Mouse (Mus musculus) E14TG2a.4 (cell line): ENCODE data around the gene Pim2.

Experiments used
- H3K27me3 ChIP-seq: 2 replicates; pipeline ENCODE4 v1.6.1; 2014; ENCODE audit warnings: low read length, control low read depth; ENCODE audit not compliant: insufficient read depth
- H3K36me3 ChIP-seq: 2 replicates; pipeline ENCODE4 v1.6.1; 2014; ENCODE audit warnings: low read length, control low read depth; ENCODE audit not compliant: insufficient read depth
- H3K4me1 ChIP-seq: replicated peaks from 2 replicates; pipeline ENCODE4 v1.6.1; 2014; ENCODE audit warnings: low read depth, low read length, control low read depth
- H3K4me3 ChIP-seq: replicated peaks from 2 replicates; pipeline ENCODE4 v1.5.1; 2014; ENCODE audit warnings: mild to moderate bottlenecking, low read length
- H3K9me3 ChIP-seq: 2 replicates; pipeline ENCODE4 v1.6.1; 2014; ENCODE audit warnings: low read length, control low read depth
- CTCF ChIP-seq: conservative IDR thresholded peaks from 2 replicates; pipeline ENCODE4 v1.5.1; 2014; ENCODE audit warnings: low read length
- NANOG ChIP-seq: IDR thresholded peaks from 2 replicates; pipeline ENCODE4 v1.6.1; 2014; ENCODE audit warnings: borderline replicate concordance, low read length, mixed read lengths
- POU5F1 ChIP-seq: IDR thresholded peaks from 2 replicates; pipeline ENCODE4 v1.6.1; 2014; ENCODE audit warnings: low read length, borderline replicate concordance

Gene Pim2

DNA sequence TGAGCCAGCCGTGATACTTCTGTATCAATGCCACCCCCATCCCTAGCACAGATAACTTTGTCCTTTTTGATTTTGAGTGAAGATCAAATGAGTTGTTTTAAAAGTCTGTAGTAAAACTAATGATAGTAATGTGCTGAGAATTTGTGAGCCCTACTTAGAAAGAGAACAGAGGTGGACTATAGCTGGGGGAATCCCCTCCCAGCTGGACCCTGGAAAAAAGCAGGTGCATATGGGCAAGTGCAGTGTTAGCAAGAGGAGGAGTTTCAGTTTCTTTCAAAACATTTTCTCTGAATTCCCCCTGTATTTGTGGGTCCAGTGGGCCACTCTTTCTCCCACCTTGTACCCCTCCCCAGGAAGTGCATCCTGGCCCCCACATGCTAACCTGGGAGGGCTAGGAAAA, 14.9 kb upstream of the Pim2 start:
- Histone ChIP-seq H3K4me3 (no peak overlapping the region), H3K27me3 (no peaks in the 10 kb centered on the region), H3K9me3 (no peaks in the 10 kb centered on the region)

DNA sequence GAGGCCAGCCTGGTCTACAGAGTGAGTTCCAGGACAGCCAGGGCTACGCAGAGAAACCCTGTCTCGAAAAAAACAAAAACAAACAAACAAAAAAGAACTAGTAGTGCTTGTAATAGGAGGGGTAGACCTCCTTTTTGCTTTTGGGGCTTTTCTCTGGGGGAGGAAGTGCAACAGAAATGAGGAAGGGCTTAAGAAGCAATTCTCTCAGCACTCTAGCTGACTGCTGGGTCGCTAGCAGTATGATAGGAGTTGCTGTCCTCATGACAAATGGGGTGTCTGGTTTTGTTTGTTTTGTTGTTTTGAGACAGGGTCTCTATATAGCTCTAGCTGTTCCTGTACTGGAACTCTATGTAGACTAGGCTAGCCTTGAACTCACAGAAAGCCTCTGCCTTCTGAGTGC, 13.5 kb upstream of the Pim2 start:
- no peak overlapping the region for H3K4me3 ChIP-seq
- H3K27me3 ChIP-seq: no peaks in the 10 kb centered on the region
- no peaks in the 10 kb centered on the region for H3K9me3 ChIP-seq
- peaks cover 62% of the 10 kb centered on the region for H3K4me1 ChIP-seq
- no peak for TF ChIP-seq POU5F1
- peaks cover 49% of the 10 kb centered on the region for H3K36me3 ChIP-seq

More for the DNA sequence above, 14.9 kb upstream of the Pim2 start:
- H3K36me3 ChIP-seq: peaks cover 60% of the 10 kb centered on the region
- TF ChIP-seq NANOG (no peak), POU5F1 (no peak), CTCF (no peak)
- peaks cover 52% of the 10 kb centered on the region for H3K4me1 ChIP-seq

DNA sequence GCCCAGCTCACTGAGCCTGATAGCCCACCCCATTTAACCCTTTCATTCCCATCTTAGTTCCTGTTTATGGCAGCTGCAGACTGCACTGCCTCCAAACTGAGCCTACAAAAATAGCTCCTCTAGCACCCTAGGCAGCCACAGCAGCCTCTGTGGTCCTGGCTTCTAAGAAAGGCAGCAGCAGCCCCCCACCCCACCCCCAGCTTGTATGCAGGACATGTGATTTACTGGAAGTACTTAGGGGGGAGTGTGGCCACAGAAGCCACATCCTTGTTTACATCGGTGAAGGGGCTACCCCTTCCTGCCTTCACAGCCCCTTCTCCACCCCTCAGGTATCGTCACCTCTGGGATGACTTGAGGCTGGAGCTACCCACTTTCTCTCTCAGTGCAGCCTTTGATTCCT, 12.7 kb upstream of the Pim2 start:
- Histone ChIP-seq H3K9me3 (no peaks in the 10 kb centered on the region), H3K36me3 (peaks cover 44% of the 10 kb centered on the region), H3K27me3 (no peaks in the 10 kb centered on the region), H3K4me3 (no peak overlapping the region), H3K4me1 (peaks cover 65% of the 10 kb centered on the region)
- no peak for TF ChIP-seq CTCF
- TF ChIP-seq NANOG: no peak

GRCm38 (mm10) chrX:7865786-7866185, 12.3 kb upstream of the Pim2 start:
- Histone ChIP-seq H3K27me3 (no peaks in the 10 kb centered on the region), H3K4me1 (peaks cover 69% of the 10 kb centered on the region), H3K9me3 (no peaks in the 10 kb centered on the region), H3K36me3 (peaks cover 41% of the 10 kb centered on the region), H3K4me3 (no peak overlapping the region)
- TF ChIP-seq POU5F1: no peak
- TF ChIP-seq CTCF: no peak
- TF ChIP-seq NANOG: no peak

- H3K27me3 ChIP-seq: no peaks in the 10 kb centered on the region
- no peak overlapping the region for H3K4me3 ChIP-seq
- peaks cover 75% of the 10 kb centered on the region for H3K4me1 ChIP-seq
- H3K9me3 ChIP-seq: no peaks in the 10 kb centered on the region
- TF ChIP-seq CTCF (no peak), POU5F1 (no peak), NANOG (no peak)
- H3K36me3 ChIP-seq: peaks cover 44% of the 10 kb centered on the region
Measured at GRCm38 (mm10) chrX:7867141-7867540, 10.9 kb upstream of the Pim2 start.

- Histone ChIP-seq H3K27me3 (no peaks in the 10 kb centered on the region), H3K36me3 (peaks cover 54% of the 10 kb centered on the region), H3K9me3 (no peaks in the 10 kb centered on the region), H3K4me3 (no peak overlapping the region), H3K4me1 (peaks cover 72% of the 10 kb centered on the region)
- TF ChIP-seq POU5F1 (no peak), NANOG (no peak), CTCF (no peak)
Measured at GRCm38 (mm10) chrX:7868506-7868905, 9.6 kb upstream of the Pim2 start.

DNA sequence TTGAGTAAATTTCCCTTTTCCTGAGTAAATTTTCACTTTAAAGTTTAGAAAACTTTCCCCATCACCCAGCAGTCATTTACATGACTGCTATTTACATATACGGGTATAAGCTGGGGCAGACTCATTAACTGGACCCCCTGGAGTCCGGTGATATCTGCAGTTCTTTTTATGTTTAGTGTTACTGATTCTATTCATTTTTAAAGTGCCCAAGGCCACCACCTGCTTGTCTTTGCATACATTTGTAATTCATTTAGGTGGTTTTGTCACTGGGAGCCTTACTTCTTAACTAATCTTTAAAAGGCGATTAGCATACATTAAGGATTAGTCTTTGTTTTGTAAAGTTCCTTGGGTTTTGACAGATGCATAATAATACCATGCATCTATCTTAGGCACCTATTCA, 8.2 kb upstream of the Pim2 start:
- peak; percentile 61; the same call in 1 of the 2 replicates for TF ChIP-seq POU5F1
- TF ChIP-seq CTCF: no peak
- Histone ChIP-seq H3K27me3 (no peaks in the 10 kb centered on the region), H3K4me3 (no peak overlapping the region), H3K36me3 (peaks cover 67% of the 10 kb centered on the region), H3K4me1 (peaks cover 66% of the 10 kb centered on the region), H3K9me3 (no peaks in the 10 kb centered on the region)

- Histone ChIP-seq H3K4me3 (peak overlapping the region; percentile 88), H3K4me1 (peaks cover 29% of the 10 kb centered on the region), H3K36me3 (peaks cover 32% of the 10 kb centered on the region), H3K9me3 (no peaks in the 10 kb centered on the region), H3K27me3 (no peaks in the 10 kb centered on the region)
- TF ChIP-seq POU5F1 (no peak), NANOG (no peak), CTCF (no peak)
Measured at GRCm38 (mm10) chrX:7878495-7878894, 433 bp downstream of the Pim2 start.

- Histone ChIP-seq H3K9me3 (no peaks in the 10 kb centered on the region), H3K4me3 (peak overlapping the region; percentile 88), H3K27me3 (no peaks in the 10 kb centered on the region), H3K36me3 (peaks cover 19% of the 10 kb centered on the region), H3K4me1 (peaks cover 31% of the 10 kb centered on the region)
- TF ChIP-seq POU5F1: no peak
- peak; percentile 34 for TF ChIP-seq CTCF
Measured at GRCm38 (mm10) chrX:7879819-7880218, 1.8 kb downstream of the Pim2 start.
